Mouse (Mus musculus): Measurements from ENCODE around the gene Cdk19. TPM values are rescaled to one million over a fixed set of nuclear protein-coding genes. Genes with fewer than 3 reads are reported as not detected.

The Cdk19 gene
- polyA plus RNA-seq, 1 experiment from 2014 or later: 19.7 TPM

DNA sequence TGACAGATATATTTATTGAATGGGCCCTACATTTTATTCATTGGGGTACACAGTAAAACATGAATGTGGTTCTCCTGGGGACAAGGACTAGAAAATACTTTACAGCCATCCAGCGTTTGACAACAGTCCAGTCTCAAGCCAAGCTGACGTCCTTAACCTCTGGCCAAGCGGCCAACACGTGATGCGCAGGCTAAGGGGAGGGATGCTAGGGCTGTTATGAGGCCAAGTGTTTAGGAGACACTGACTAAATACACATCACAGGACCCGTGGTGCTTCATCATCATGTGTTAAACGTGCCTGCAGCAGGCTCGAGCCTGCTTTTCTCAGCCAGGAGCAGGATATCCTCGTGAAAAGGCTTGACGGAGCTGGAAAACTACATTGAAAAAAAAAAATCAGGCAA is 19.1 kb upstream of the Cdk19 start:
- H3K27me3 ChIP-seq: no peaks in the 10 kb centered on the region
- 92% methylated on average over 10 of the region's 10 CpGs for WGBS
- no peaks in the 10 kb centered on the region for H3K9me3 ChIP-seq
- no peak overlapping the region for H3K4me3 ChIP-seq
- H3K36me3 ChIP-seq: no peaks in the 10 kb centered on the region
- H3K4me2 ChIP-seq (replicated peaks): no peak overlapping the region
- ATAC-seq (replicated peaks): no peak
- no peak overlapping the region for H3K27ac ChIP-seq (replicated peaks)
- no peaks in the 10 kb centered on the region for H3K4me1 ChIP-seq
- H3K9ac ChIP-seq (replicated peaks): no peak overlapping the region

- 89% methylated on average over 9 of the region's 9 CpGs for WGBS
- Histone ChIP-seq H3K9me3 (no peaks in the 10 kb centered on the region), H3K27me3 (no peaks in the 10 kb centered on the region), H3K4me1 (no peaks in the 10 kb centered on the region), H3K4me3 (no peak overlapping the region), H3K27ac (replicated peaks) (no peak overlapping the region), H3K36me3 (no peaks in the 10 kb centered on the region), H3K4me2 (replicated peaks) (no peak overlapping the region), H3K9ac (replicated peaks) (no peak overlapping the region)
- ATAC-seq (replicated peaks): no peak
Measured at GRCm38 (mm10) chr10:40328004-40328551, 11.3 kb upstream of the Cdk19 start.

GRCm38 (mm10) chr10:40330262-40330661 is 9.1 kb upstream of the Cdk19 start:
- H3K9me3 ChIP-seq: no peaks in the 10 kb centered on the region
- no peak overlapping the region for H3K4me3 ChIP-seq
- H3K4me1 ChIP-seq: no peaks in the 10 kb centered on the region
- H3K4me2 ChIP-seq (replicated peaks): no peak overlapping the region
- ATAC-seq (replicated peaks): no peak
- H3K27ac ChIP-seq (replicated peaks): no peak overlapping the region
- WGBS: 81% methylated on average over 1 of the region's 1 CpGs
- no peaks in the 10 kb centered on the region for H3K36me3 ChIP-seq
- H3K9ac ChIP-seq (replicated peaks): no peak overlapping the region
- no peaks in the 10 kb centered on the region for H3K27me3 ChIP-seq

DNA sequence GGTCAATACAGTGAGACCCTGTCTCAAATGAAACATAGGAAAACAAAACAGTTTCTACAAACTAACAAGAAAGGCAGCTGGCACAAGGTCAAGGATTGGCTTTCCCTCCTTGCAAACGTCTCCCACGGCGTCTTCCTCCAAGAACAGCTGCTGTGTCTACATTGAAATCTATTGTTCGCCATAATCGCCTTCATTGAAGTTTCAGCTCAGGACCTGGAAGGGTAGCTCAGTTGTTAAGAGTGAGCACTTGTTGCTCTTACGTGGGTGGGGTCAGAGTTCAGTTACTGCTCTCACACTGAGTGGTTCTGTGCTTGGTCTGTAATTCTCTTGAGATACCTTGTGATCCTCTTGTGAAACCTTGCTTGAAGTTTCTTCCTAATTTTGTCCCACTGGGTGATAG is 6.5 kb upstream of the Cdk19 start:
- no peak overlapping the region for H3K9ac ChIP-seq (replicated peaks)
- no peak overlapping the region for H3K4me2 ChIP-seq (replicated peaks)
- H3K27me3 ChIP-seq: no peaks in the 10 kb centered on the region
- no peaks in the 10 kb centered on the region for H3K36me3 ChIP-seq
- no peak overlapping the region for H3K4me3 ChIP-seq
- no peak for ATAC-seq (replicated peaks)
- no peaks in the 10 kb centered on the region for H3K9me3 ChIP-seq
- H3K27ac ChIP-seq (replicated peaks): no peak overlapping the region
- 67% methylated on average over 6 of the region's 6 CpGs for WGBS
- no peaks in the 10 kb centered on the region for H3K4me1 ChIP-seq

GRCm38 (mm10) chr10:40342036-40342435 is 2.7 kb downstream of the Cdk19 start:
- Histone ChIP-seq H3K27ac (replicated peaks) (no peak overlapping the region), H3K9me3 (no peaks in the 10 kb centered on the region), H3K27me3 (no peaks in the 10 kb centered on the region), H3K9ac (replicated peaks) (no peak overlapping the region), H3K4me2 (replicated peaks) (no peak overlapping the region), H3K36me3 (no peaks in the 10 kb centered on the region), H3K4me1 (no peaks in the 10 kb centered on the region), H3K4me3 (no peak overlapping the region)
- 76% methylated on average over 4 of the region's 4 CpGs for WGBS
- no peak for ATAC-seq (replicated peaks)

DNA sequence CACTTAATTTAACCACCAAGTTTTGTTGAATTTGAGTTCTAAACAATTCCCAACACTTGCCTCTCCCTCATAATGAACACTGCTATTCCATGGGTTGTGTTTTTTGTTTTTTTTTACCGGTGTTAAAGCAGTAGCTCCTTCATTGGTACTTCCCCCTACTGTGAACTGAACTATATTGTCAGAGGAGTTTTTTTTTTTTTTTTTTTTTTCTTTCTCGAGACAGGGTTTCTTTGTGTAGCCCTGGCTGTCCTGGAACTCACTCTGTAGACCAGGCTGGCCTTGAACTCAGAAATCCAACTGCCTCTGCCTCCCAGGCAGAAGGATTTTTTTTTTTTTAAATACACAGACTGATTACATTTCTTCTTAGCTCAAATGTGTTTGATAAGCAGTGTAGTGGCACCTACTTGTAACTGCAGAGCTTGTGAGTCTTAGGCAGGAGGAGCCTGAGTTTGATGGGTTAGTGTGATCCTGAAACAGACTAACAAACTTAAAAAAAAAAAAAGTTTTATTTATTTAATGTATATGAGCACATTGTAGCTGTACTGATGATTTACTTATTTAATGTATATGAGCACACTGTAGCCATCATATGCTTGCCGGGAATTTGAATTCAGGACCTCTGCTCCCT is 7.5 kb downstream of the Cdk19 start:
- no peak for ATAC-seq (replicated peaks)
- H3K27ac ChIP-seq (replicated peaks): no peak overlapping the region
- peaks cover 27% of the 10 kb centered on the region for H3K4me1 ChIP-seq
- WGBS: 81% methylated on average over 3 of the region's 3 CpGs
- no peak overlapping the region for H3K4me2 ChIP-seq (replicated peaks)
- H3K4me3 ChIP-seq: no peak overlapping the region
- no peak overlapping the region for H3K9ac ChIP-seq (replicated peaks)
- no peaks in the 10 kb centered on the region for H3K27me3 ChIP-seq
- no peaks in the 10 kb centered on the region for H3K36me3 ChIP-seq
- H3K9me3 ChIP-seq: no peaks in the 10 kb centered on the region

- H3K4me1 ChIP-seq: peaks cover 29% of the 10 kb centered on the region
- 80% methylated on average over 9 of the region's 9 CpGs for whole genome bisulfite sequencing
- 0 out of 2 replicates have a peak overlapping the region, but pooled peaks have one; percentile 92 for H3K4me3 ChIP-seq
- no peaks in the 10 kb centered on the region for H3K27me3 ChIP-seq
- H3K36me3 ChIP-seq: no peaks in the 10 kb centered on the region
- H3K9ac ChIP-seq (replicated peaks): peak overlapping the region; percentile 53
- 0 out of 2 replicates have a peak overlapping the region, but pooled peaks have one; percentile 75 for H3K4me2 ChIP-seq (replicated peaks)
- peak overlapping the region; percentile 99 for H3K27ac ChIP-seq (replicated peaks)
- no peak for ATAC-seq (replicated peaks)
- H3K9me3 ChIP-seq: no peaks in the 10 kb centered on the region
Measured at GRCm38 (mm10) chr10:40347461-40347954, 8.1 kb downstream of the Cdk19 start.

- peak overlapping the region; percentile 99 for H3K27ac ChIP-seq (replicated peaks)
- H3K27me3 ChIP-seq: no peaks in the 10 kb centered on the region
- H3K4me3 ChIP-seq: peak overlapping the region; percentile 92
- no peaks in the 10 kb centered on the region for H3K36me3 ChIP-seq
- peak; percentile 99 for ATAC-seq (replicated peaks)
- under 1% methylated on average over 66 of the region's 76 CpGs for WGBS
- H3K4me1 ChIP-seq: peaks cover 34% of the 10 kb centered on the region
- no peaks in the 10 kb centered on the region for H3K9me3 ChIP-seq
- peak overlapping the region; percentile 83 for H3K9ac ChIP-seq (replicated peaks)
- peak overlapping the region; percentile 76 for H3K4me2 ChIP-seq (replicated peaks)
Measured at GRCm38 (mm10) chr10:40348566-40349536, 9.5 kb downstream of the Cdk19 start.

DNA sequence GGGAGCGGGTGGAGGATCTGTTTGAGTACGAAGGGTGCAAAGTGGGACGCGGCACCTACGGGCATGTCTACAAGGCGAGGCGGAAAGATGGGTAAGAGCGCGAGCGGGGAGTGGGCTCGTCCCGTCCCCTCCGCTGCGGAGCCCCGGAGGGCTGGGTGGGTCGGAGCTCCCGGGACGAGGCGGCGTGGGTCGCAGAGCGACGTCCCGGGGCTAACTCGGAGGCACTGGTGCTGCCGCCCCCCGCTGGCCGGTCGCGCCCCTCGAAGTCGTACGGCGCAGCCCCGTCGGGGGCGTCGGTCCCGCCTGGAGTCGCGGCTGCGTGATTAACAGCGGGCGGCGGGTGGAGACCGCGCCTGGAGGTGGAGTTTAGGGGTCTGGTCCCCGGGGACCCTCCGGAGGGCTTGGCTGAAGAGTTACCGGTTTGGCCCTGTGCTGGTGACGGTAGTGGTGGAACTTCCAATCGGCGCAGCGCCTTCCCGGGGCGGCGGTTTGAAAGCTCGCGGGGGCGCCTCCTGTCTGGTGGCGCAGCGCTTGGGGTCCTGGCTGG is 10.3 kb downstream of the Cdk19 start:
- Histone ChIP-seq H3K4me2 (replicated peaks) (peak overlapping the region; percentile 76), H3K27ac (replicated peaks) (peak overlapping the region; percentile 99), H3K4me1 (peaks cover 34% of the 10 kb centered on the region), H3K9ac (replicated peaks) (peak overlapping the region; percentile 83), H3K36me3 (no peaks in the 10 kb centered on the region), H3K27me3 (no peaks in the 10 kb centered on the region), H3K9me3 (no peaks in the 10 kb centered on the region), H3K4me3 (peak overlapping the region; percentile 92)
- no peak; the same call in none of the 2 replicates for ATAC-seq (replicated peaks)
- WGBS: under 1% methylated on average over 59 of the region's 62 CpGs

DNA sequence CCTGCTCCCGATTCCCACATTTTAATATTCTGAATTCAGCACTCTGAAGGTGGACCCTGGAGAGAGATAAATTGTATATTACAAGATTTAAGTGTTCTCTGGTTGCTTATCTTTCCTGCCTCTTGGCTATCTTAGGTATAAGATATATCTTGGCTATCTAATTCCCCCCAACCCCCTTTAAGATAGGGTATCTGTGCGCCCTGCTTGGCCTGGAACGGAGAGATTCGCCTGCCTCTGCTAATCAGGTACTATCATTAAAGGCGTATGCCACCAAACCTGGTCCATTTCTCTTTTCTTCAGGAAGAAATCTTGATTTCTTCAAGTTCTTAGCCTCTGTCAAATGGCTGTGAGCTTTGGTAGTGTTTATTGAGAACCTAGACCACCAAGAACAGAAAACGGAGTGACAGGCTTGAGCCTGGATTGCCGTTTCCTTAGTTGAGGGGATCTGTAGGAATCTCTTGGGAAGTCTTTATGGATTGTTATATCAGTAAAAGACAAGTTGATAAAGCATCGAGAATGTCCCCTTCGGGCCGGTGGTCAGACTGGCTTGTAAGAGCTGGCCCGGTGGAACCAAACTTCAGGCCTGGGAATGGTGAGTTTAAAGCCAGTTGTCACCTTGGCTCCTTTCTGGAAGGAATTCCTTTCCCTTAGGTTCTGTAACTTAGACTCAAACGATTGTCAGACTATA is 11.0 kb downstream of the Cdk19 start:
- Histone ChIP-seq H3K4me1 (peaks cover 34% of the 10 kb centered on the region), H3K4me3 (peak overlapping the region; percentile 92), H3K27ac (replicated peaks) (peak overlapping the region; percentile 99; the same call in 1 of the 2 replicates), H3K4me2 (replicated peaks) (peak overlapping the region; percentile 76), H3K9ac (replicated peaks) (peak overlapping the region; percentile 83), H3K36me3 (no peaks in the 10 kb centered on the region), H3K9me3 (no peaks in the 10 kb centered on the region), H3K27me3 (no peaks in the 10 kb centered on the region)
- ATAC-seq (replicated peaks): no peak
- WGBS: 54% methylated on average over 12 of the region's 12 CpGs

GRCm38 (mm10) chr10:40351156-40351555 is 11.8 kb downstream of the Cdk19 start:
- Histone ChIP-seq H3K4me3 (peak overlapping the region; percentile 92), H3K36me3 (no peaks in the 10 kb centered on the region), H3K9ac (replicated peaks) (no peak overlapping the region), H3K4me1 (peaks cover 34% of the 10 kb centered on the region), H3K4me2 (replicated peaks) (peak overlapping the region; percentile 76), H3K9me3 (no peaks in the 10 kb centered on the region), H3K27ac (replicated peaks) (no peak overlapping the region), H3K27me3 (no peaks in the 10 kb centered on the region)
- 45% methylated on average over 4 of the region's 4 CpGs for WGBS
- no peak for ATAC-seq (replicated peaks)

Measured in forebrain, embryonic 15.5 days (tissue).